Mouse (Mus musculus): Measurements from ENCODE around the gene Adamts3. TPM values are rescaled to one million over a fixed set of nuclear protein-coding genes. Genes with fewer than 3 reads are reported as not detected.

Adamts3 gene
- polyA plus RNA-seq (2012; rRNA removed), result 0.53 and 0.90 TPM in 2 replicates

DNA sequence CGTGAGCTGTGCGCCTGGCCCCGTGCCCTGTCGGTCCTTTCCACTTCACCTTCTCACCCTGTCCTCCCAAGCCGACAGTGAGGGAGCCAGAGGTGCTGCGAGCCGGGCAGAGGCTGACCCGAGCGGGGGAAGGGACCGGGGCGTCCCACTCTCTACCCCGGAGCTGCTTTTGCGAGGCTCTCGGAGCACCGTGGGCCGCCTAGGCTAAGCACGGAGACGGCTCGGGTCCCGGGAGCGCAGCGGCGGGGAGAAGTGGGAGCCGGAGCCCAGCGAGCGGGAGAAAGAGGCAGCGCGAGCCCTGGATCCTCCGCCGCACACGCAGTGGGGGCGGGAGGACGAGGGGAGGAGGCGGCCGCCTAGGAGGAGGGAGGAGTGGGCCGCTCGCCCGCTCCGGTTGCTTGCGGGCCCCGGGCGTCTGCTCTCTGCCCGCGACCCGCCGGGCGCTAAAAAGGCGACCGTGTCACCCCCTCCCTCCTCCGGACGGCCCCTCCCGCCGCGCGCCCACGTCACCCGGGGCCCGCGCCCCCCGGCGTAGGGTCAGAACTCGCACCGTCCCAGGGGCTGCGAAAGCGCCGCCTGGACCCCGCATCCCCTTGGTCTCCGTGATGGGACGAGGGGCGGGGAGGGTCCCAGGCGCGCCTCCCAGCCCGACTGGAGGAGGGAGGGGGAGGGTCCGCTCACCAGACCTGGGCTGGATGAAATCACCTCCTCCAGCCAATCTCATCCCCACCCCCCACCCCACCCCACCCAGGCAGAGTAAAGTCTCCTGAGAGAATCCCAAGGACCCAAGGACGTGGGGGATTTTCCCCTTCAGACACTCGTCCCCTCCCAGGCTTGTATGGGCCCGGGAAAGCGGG is at the start of gene Adamts3:
Gene Adamts3 (minus strand): TSS at position 284 of the 857 bp plus-strand sequence.
- no peak for DNase-seq (ENCODE audit: low read depth)

DNA sequence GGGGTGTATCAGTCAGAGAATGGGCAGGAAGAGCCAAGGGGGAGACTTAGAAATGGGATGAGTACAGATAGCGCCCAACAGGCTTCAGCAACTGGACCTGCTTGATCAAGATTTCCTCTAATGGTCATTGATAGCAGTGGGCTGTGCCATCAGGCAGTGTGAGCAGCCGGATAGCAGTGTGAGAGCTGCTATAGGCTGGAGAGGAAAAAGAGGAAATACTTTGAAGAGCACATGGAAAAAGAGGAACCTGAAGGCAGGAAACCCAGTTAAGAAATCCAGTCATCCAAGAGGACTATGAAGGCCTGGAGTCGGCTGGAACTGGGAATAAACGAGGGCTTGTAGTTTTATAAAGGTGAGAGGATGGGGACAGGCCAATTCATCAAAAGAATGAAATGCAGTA is 48.4 kb upstream of the Adamts3 start:
- DNase-seq (ENCODE audit: low read depth), result no peak

GRCm38 (mm10) chr5:89912359-89912758 is 29.2 kb upstream of the Adamts3 start:
- no peak for DNase-seq (ENCODE audit: low read depth)

- no peak for DNase-seq (ENCODE audit: low read depth)
These were observed 28.8 kb upstream of the Adamts3 start for GRCm38 (mm10) chr5:89911950-89912349.

DNA sequence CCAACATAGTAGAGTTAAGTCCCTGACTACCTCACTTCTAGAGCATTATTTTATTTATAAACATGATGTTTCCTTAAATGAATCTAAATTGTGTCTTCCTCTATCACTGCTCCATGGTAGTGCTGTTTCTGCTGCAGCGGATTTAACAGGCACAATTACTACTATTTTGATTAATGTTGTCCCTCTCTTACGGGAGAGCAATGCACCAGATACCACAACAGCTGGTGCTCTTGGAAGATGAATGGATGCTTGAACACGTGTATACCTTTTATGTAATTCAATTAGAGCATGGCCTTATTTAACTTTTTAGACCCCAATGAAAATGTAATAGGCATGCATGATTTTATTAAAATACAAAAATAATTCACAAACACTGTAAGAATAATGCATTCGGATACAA is 28.4 kb upstream of the Adamts3 start:
- no peak for DNase-seq (ENCODE audit: low read depth)

GRCm38 (mm10) chr5:89906884-89907431 is 23.8 kb upstream of the Adamts3 start:
- DNase-seq (ENCODE audit: low read depth), result no peak

DNA sequence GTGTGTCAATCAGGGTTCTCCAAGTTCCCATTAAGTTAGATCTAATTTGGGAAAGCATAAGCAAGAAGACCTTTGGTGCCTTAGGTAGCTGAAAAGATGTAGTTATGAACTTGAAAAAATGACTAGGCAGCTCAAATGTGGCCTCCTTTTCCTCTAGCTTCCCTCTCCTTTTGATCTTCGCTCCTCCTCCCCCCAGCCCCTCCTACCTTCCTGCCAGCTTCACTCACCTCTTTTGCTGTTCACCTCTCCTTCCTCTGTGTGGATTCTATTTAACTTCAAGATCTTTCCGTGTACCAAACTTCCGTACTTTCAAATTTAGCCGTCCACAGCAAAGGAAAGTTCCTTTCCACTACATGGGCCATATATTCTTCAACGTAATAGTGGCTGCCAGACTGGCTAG is 17.9 kb upstream of the Adamts3 start:
- DNase-seq (ENCODE audit: low read depth), result no peak

- no peak for DNase-seq (ENCODE audit: low read depth)
These were observed 14.4 kb upstream of the Adamts3 start for GRCm38 (mm10) chr5:89897495-89897894.

GRCm38 (mm10) chr5:89895520-89895919 is 12.4 kb upstream of the Adamts3 start:
- DNase-seq (ENCODE audit: low read depth), result no peak

- no peak for DNase-seq (ENCODE audit: low read depth)
These were observed 1.9 kb upstream of the Adamts3 start for GRCm38 (mm10) chr5:89884991-89885390.

- DNase-seq (ENCODE audit: low read depth), result no peak
These were observed 722 bp upstream of the Adamts3 start for GRCm38 (mm10) chr5:89883908-89884204.

DNA sequence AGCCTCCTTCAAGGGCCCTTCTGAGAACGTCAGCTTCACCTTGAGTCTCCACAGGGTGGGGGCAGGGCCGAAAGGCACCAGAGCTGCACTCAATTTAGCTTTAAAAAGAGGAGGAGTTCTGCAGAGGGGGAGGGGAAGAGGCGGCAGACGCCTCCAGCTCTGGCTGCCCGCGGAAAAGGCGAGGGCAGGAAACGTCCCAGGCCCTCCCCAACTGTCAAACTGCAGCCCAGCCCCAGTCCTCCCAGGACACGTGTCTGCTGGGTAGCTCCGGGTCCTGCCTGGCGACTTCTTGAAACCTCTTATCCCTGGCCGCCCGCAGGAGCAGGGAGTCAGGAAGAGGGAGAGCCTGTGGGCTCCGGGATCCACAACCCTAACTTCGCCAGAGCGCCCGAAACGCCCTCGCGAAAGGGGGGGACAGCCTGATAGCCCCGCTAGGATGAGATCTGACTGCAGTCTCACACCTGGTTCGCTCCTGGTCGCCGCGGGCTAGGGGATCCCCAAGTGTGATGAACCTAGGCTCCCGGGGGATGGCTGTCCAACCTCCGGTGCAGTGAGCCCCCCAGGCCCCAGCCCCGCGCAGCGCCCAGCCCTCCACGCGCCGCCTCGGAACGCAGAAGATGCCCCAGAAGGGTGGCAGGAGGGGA is 921 bp downstream of the Adamts3 start:
- no peak for DNase-seq (ENCODE audit: low read depth)

DNA sequence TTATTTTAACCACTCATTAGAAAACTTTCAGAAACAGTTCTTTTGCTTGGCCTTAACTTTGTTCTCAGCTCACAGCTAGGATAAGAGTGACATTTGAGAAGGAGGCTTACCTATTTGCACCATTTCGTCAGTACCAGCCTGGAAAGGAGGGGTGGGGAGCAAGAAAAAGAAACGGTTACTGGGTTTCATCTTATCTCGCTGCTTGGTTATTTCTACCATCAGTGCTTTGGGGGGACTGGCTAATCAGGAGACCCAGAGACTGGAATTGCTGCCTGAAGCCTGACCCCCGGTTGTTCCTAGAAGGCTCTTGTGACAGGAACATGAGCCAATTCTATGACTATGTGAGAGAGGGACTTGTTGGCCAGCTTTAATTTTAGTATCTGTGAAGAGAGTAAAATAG is 1.7 kb downstream of the Adamts3 start:
- DNase-seq (ENCODE audit: low read depth), result no peak

DNA sequence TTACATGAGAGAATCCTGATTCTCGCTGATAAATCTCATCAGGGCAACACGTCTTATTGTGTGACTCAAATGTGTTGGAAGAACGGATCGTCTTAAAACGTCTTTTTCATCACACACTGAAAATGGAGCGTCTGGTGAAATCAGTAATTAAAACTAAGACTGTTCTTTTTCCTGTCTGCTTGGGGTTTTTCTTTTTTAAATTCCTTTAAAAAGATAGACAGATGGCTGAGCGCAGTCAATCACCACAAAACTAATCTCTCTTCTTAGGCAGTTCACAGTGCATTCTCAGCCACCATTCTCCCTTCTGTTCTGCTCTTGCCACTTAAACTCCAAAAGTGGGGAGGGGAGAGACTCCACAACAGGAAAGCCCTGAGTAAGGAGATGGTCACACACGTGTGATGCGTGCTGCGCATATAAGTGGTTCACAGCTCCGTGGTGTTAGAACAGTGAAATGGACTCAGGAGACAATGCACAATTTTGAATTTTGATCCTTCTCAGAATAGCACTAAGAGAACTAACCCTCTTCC is 4.2 kb downstream of the Adamts3 start:
- DNase-seq (ENCODE audit: low read depth), result no peak

- no peak for DNase-seq (ENCODE audit: low read depth)
These were observed 10.5 kb downstream of the Adamts3 start for GRCm38 (mm10) chr5:89872661-89873060.

- DNase-seq (ENCODE audit: low read depth), result no peak
These were observed 23.5 kb downstream of the Adamts3 start for GRCm38 (mm10) chr5:89859603-89860002.

GRCm38 (mm10) chr5:89858837-89859236 is 24.3 kb downstream of the Adamts3 start:
- no peak for DNase-seq (ENCODE audit: low read depth)

DNA sequence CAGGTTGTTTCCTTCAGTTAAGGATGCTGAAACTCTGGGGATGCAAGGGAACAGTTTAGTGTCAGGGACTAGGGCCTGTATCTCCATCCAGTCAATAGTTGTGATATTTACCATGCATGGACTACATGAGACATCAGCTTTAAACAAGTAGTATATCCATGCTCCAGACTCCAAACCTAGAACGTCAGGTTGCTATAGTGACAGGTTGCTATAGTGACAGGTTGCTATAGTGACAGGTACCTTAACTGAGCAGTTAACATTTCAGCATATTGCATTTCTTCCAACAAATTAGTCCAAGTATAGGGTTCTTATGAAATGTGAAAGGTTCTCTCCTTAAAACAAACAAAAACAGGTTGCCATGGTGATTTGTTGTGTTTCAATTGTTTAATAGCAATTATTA is 36.6 kb downstream of the Adamts3 start:
- DNase-seq (ENCODE audit: low read depth), result no peak

DNA sequence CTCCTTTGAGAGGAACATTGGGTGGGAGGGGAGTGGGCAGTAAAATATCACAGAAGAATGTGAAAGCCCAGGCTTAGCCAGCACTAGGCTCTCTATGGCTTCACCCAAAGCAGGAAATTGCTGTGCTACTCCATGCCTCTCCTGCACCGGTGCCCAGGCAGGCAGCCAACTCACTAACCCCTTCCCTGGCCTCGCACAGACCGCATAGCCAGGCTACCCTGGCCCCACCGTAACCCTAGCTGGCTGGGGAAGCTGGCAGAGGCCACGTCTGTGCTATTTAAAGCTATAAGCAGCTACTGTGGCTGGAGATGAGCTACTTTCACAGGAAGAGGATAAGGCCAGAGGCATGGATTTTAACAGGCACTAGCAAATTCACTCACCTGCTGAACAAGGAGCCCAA is 38.8 kb downstream of the Adamts3 start:
- DNase-seq (ENCODE audit: low read depth), result no peak

DNA sequence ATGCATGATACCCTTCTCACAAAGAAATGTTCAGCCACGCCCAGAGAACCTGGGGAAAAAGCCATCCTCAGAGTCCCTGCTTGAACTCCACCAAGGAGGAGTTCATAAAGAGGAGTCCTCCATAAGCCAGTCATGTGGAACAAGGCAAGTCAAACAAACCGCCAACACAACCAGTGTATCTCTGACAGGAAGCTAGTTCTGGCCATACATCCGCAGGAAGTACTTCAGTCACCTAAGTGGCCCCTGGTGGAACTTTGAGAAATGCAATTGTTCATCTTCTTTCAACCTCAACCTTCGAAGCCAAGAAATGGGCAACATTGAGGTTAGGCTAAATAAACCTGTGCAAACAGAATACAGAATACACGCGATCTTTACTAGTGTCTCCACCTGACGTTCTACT is 39.7 kb downstream of the Adamts3 start:
- DNase-seq (ENCODE audit: low read depth), result no peak

DNA sequence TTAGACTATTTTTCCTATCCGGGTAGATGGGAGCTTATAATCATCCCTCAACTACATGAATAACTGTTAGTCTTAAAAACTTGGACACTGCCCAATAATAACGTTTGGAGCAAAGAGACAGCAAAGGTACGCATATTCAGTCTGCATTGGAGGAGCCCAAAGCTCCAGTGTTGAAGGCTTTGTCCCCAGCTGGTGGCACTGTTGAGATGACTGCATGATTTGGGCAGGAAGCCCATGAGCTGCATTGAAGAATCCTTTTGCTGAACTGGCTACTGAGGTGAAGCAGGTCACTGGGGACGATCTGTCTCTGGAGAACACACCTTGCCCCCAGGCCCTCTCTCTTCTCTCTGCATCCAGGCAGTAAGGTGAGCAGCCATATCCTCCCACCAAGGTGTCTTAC is 43.5 kb downstream of the Adamts3 start:
- no peak for DNase-seq (ENCODE audit: low read depth)

DNA sequence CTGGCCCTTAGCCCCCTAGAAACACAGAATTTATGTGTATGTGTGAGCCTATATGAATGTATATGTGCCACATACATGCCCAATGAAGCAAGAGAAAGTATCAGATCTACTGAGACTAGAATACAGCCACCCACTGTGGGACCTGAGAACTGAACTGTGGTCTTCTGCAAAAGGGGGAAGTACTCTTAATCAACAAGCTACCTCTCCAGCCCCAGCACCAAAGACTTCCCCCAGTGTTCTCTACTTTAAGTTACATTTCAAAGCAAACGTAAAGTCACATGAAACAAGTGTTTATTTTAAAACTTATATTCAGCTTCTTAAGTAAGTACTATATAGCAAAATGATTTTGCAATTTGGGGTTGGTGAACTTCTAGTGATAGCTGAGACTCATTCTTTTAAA is 62.0 kb downstream of the Adamts3 start:
- DNase-seq (ENCODE audit: low read depth), result no peak

DNA sequence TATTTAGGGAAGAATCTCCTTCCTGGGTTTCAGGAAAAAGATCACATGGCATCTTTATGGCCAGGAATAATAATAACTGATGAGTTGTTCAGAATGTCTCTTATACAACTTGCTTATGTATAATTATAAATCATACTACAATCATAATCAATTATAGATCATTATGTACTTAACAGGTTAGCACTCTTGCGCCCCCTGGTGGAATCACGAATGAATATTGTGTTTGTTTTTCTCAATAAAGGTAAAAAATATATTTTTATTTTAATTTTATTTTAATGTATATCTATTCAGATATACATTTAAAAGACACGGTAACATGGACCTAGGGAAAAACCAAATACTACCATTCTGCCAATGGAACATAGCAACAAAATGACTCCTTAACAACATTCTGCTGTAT is 63.6 kb downstream of the Adamts3 start:
- DNase-seq (ENCODE audit: low read depth), result no peak

Data from gonadal fat pad, adult 2 months (tissue).